Mouse (Mus musculus): ENCODE results near the gene Ptges2. TPM values are rescaled to one million over a fixed set of nuclear protein-coding genes. Genes with fewer than 3 reads are reported as not detected.

Gene Ptges2
- total and polyA plus RNA-seq, 3 experiments = 30.4 to 396 (median 47.0) TPM

- Histone ChIP-seq H3K27me3 (ENCODE audit: control insufficient read depth in 1 of 2, insufficient read depth in 2 of 2, low read length in 2 of 2) (no peaks in the 10 kb centered on the region), H3K4me1 (ENCODE audit: control insufficient read depth in 1 of 2, insufficient read depth in 2 of 2, low read length in 2 of 2) (peaks cover 21 to 34% of the 10 kb centered on the region in 2 experiments), H3K36me3 (ENCODE audit: control insufficient read depth in 1 of 2, insufficient read depth in 2 of 2, low read length in 2 of 2) (peaks cover 0 to 36% of the 10 kb centered on the region in 2 experiments; a peak in 3 of 4 replicates), H3K4me3 (ENCODE audit: control insufficient read depth in 1 of 2, insufficient read depth in 1 of 2, low read depth in 2 of 2, low read length in 2 of 2) (no peak overlapping the region), H3K79me2 (ENCODE audit: control insufficient read depth, insufficient read depth, low read length, poor library complexity) (peaks cover 9% of the 10 kb centered on the region; the same call in 1 of the 2 replicates), H3K9ac (ENCODE audit: control insufficient read depth, low read depth, low read length, poor library complexity, severe bottlenecking) (no peak overlapping the region), H3K27ac (ENCODE audit: control insufficient read depth, low read depth, low read length) (no peak overlapping the region), H3K9me3 (replicated peaks; ENCODE audit: insufficient read depth, low read length) (no peaks in the 10 kb centered on the region)
- TF ChIP-seq TBP (IDR thresholded peaks at IDR 0.05; ENCODE audit: low read depth, low read length) = no peak
- TF ChIP-seq MAX (IDR thresholded peaks at IDR 0.05; ENCODE audit: low read length) = no peak
- DNase-seq (ENCODE audit: low read depth, low spot score) = no peak
These were observed 24.4 kb downstream of the Ptges2 start for GRCm38 (mm10) chr2:32420066-32420608.

GRCm38 (mm10) chr2:32420647-32421046, 25.0 kb downstream of the Ptges2 start:
- no peaks in the 10 kb centered on the region for H3K9me3 ChIP-seq (replicated peaks; ENCODE audit: insufficient read depth, low read length)
- no peak overlapping the region for H3K4me3 ChIP-seq (ENCODE audit: control insufficient read depth in 1 of 2, insufficient read depth in 1 of 2, low read depth in 2 of 2, low read length in 2 of 2)
- H3K79me2 ChIP-seq (ENCODE audit: control insufficient read depth, insufficient read depth, low read length, poor library complexity) = peaks cover 9% of the 10 kb centered on the region; the same call in 1 of the 2 replicates
- H3K4me1 ChIP-seq (ENCODE audit: control insufficient read depth in 1 of 2, insufficient read depth in 2 of 2, low read length in 2 of 2) = peaks cover 23 to 37% of the 10 kb centered on the region in 2 experiments
- no peak overlapping the region for H3K9ac ChIP-seq (ENCODE audit: control insufficient read depth, low read depth, low read length, poor library complexity, severe bottlenecking)
- TF ChIP-seq POLR2AphosphoS5 (IDR thresholded peaks at IDR 0.05; ENCODE audit: borderline replicate concordance, low read depth, low read length) = no peak
- H3K27me3 ChIP-seq (ENCODE audit: control insufficient read depth in 1 of 2, insufficient read depth in 2 of 2, low read length in 2 of 2) = no peaks in the 10 kb centered on the region
- DNase-seq (ENCODE audit: low read depth, low spot score) = no peak
- no peak overlapping the region for H3K27ac ChIP-seq (ENCODE audit: control insufficient read depth, low read depth, low read length)
- H3K36me3 ChIP-seq (ENCODE audit: control insufficient read depth in 1 of 2, insufficient read depth in 2 of 2, low read length in 2 of 2) = peaks cover 0 to 37% of the 10 kb centered on the region in 2 experiments; a peak in 3 of 4 replicates

GRCm38 (mm10) chr2:32421851-32422251, 26.2 kb downstream of the Ptges2 start:
- H3K27me3 ChIP-seq (ENCODE audit: control insufficient read depth in 1 of 2, insufficient read depth in 2 of 2, low read length in 2 of 2) = no peaks in the 10 kb centered on the region
- no peak overlapping the region for H3K9ac ChIP-seq (ENCODE audit: control insufficient read depth, low read depth, low read length, poor library complexity, severe bottlenecking)
- H3K4me1 ChIP-seq (ENCODE audit: control insufficient read depth in 1 of 2, insufficient read depth in 2 of 2, low read length in 2 of 2) = peaks cover 23 to 37% of the 10 kb centered on the region in 2 experiments
- peaks cover 9% of the 10 kb centered on the region; the same call in 1 of the 2 replicates for H3K79me2 ChIP-seq (ENCODE audit: control insufficient read depth, insufficient read depth, low read length, poor library complexity)
- peaks cover 0 to 37% of the 10 kb centered on the region in 2 experiments; a peak in 3 of 4 replicates for H3K36me3 ChIP-seq (ENCODE audit: control insufficient read depth in 1 of 2, insufficient read depth in 2 of 2, low read length in 2 of 2)
- TF ChIP-seq UBTF (IDR thresholded peaks at IDR 0.05; ENCODE audit: borderline replicate concordance, insufficient read depth, low read depth, low read length) = no peak
- TF ChIP-seq TBP (IDR thresholded peaks at IDR 0.05; ENCODE audit: low read depth, low read length) = no peak
- TF ChIP-seq USF2 (IDR thresholded peaks at IDR 0.05; ENCODE audit: borderline replicate concordance in 1 of 2, insufficient read depth in 1 of 2, low read depth in 1 of 2, low read length in 2 of 2) = no peak
- TF ChIP-seq USF1 (IDR thresholded peaks at IDR 0.05; ENCODE audit: low read depth, low read length) = no peak
- TF ChIP-seq POLR2AphosphoS2 (IDR thresholded peaks at IDR 0.05; ENCODE audit: low read length) = no peak
- TF ChIP-seq NELFE (IDR thresholded peaks at IDR 0.05; ENCODE audit: low read depth, low read length) = no peak
- no peak for TF ChIP-seq HCFC1 (IDR thresholded peaks at IDR 0.05; ENCODE audit: low read depth, low read length)
- no peak for TF ChIP-seq TAL1 (IDR thresholded peaks at IDR 0.05; ENCODE audit: low read length)
- no peak for TF ChIP-seq JUND (IDR thresholded peaks at IDR 0.05; ENCODE audit: low read depth, low read length)
- no peak for TF ChIP-seq CHD1 (IDR thresholded peaks at IDR 0.05; ENCODE audit: low read depth, low read length)
- TF ChIP-seq MEF2A (IDR thresholded peaks at IDR 0.05; ENCODE audit: extremely low read depth, insufficient replicate concordance, low read depth, low read length, poor library complexity, severe bottlenecking) = no peak
- TF ChIP-seq POLR2AphosphoS5 (IDR thresholded peaks at IDR 0.05; ENCODE audit: borderline replicate concordance, low read depth, low read length) = no peak
- TF ChIP-seq CTCF (IDR thresholded peaks at IDR 0.05 in 2 of 3, conservative IDR thresholded peaks at IDR 0.05 in 1 of 3; ENCODE audit: control insufficient read depth in 1 of 3, insufficient read depth in 1 of 3, low read depth in 2 of 3, low read length in 3 of 3, poor library complexity in 1 of 3, severe bottlenecking in 1 of 3) = no peak
- no peak overlapping the region for H3K4me3 ChIP-seq (ENCODE audit: control insufficient read depth in 1 of 2, insufficient read depth in 1 of 2, low read depth in 2 of 2, low read length in 2 of 2)
- no peak for DNase-seq (ENCODE audit: low read depth, low spot score)
- no peaks in the 10 kb centered on the region for H3K9me3 ChIP-seq (replicated peaks; ENCODE audit: insufficient read depth, low read length)
- no peak overlapping the region for H3K27ac ChIP-seq (ENCODE audit: control insufficient read depth, low read depth, low read length)

Data from MEL (cell line).